Mouse (Mus musculus) heart, embryonic 12.5 days (tissue): ENCODE results near the gene Dgkg. TPM values are rescaled to one million over a fixed set of nuclear protein-coding genes. Genes with fewer than 3 reads are reported as not detected.

Experiments used
- ATAC-seq: fragments of 200-750 bp; cut with Nextera tagmentation; 2 replicates; pipeline ENCODE4 v1.8.0; 2017; ENCODE audit warnings: moderate TSS enrichment, moderate library complexity; ENCODE audit not compliant: insufficient number of reproducible peaks, low FRiP score
- H3K27ac ChIP-seq: fragments of 300-500 bp; sonication (generic); 2 replicates; pipeline ENCODE4 v1.5.1; 2016; ENCODE audit warnings: mild to moderate bottlenecking, moderate library complexity; ENCODE audit not compliant: poor library complexity, severe bottlenecking
- H3K27me3 ChIP-seq: fragments of 300-500 bp; sonication (generic); replicated peaks from 2 replicates; pipeline ENCODE4 v1.6.1; 2016; ENCODE audit warnings: mild to moderate bottlenecking, moderate library complexity
- H3K36me3 ChIP-seq: fragments of 300-500 bp; sonication (generic); 2 replicates; pipeline ENCODE4 v1.6.1; 2016; ENCODE audit warnings: mild to moderate bottlenecking, moderate library complexity
- H3K4me1 ChIP-seq: fragments of 300-500 bp; sonication (generic); replicated peaks from 2 replicates; pipeline ENCODE4 v1.6.1; 2016; ENCODE audit warnings: mild to moderate bottlenecking
- H3K4me2 ChIP-seq: fragments of 300-500 bp; sonication (generic); 2 replicates; pipeline ENCODE4 v1.6.1; 2016; ENCODE audit warnings: mild to moderate bottlenecking, moderate library complexity
- H3K4me3 ChIP-seq: fragments of 300-500 bp; sonication (generic); 2 replicates; pipeline ENCODE4 v1.5.1; 2016; ENCODE audit warnings: mild to moderate bottlenecking
- H3K9ac ChIP-seq: fragments of 300-500 bp; sonication (generic); 2 replicates; pipeline ENCODE4 v1.6.1; 2016; ENCODE audit warnings: mild to moderate bottlenecking, moderate library complexity
- H3K9me3 ChIP-seq: fragments of 300-500 bp; sonication (generic); replicated peaks from 2 replicates; pipeline ENCODE4 v1.6.1; 2016; ENCODE audit warnings: mild to moderate bottlenecking, moderate library complexity
- WGBS: fragments of 180-500 bp; shearing (Covaris S2); methylation state at CpG from one replicate; pipeline ENCODE4 v1.1.7; 2016; 5-methylcytosine and 5-hydroxymethylcytosine counted together
- polyA plus RNA-seq: library from polyadenylated mRNA; unstranded; fragments of >200 nt; fragmentation: Nextera tagmentation; extraction: Ambion mirVana; gene quantifications from 2 replicates; pipeline ENCODE4 v1.2.1, GENCODE M21; 2016

The Dgkg gene
- polyA plus RNA-seq, 1 experiment from 2014 or later, result 0.47 TPM

- no peaks in the 10 kb centered on the region; the same call in 1 of the 2 replicates for H3K27me3 ChIP-seq
- H3K9me3 ChIP-seq, result no peaks in the 10 kb centered on the region
- no peaks in the 10 kb centered on the region for H3K36me3 ChIP-seq
- WGBS, result 71% methylated on average over 8 of the region's 8 CpGs
- H3K9ac ChIP-seq, result no peak overlapping the region
- H3K4me3 ChIP-seq, result no peak overlapping the region
- no peak overlapping the region for H3K27ac ChIP-seq
- H3K4me2 ChIP-seq, result no peak overlapping the region
- ATAC-seq, result no peak
- H3K4me1 ChIP-seq, result 0 out of 2 replicates have a peak, but pooled peaks cover 3% of the 10 kb centered on the region
These were observed 13.6 kb downstream of the Dgkg start for GRCm38 (mm10) chr16:22643460-22643859.

DNA sequence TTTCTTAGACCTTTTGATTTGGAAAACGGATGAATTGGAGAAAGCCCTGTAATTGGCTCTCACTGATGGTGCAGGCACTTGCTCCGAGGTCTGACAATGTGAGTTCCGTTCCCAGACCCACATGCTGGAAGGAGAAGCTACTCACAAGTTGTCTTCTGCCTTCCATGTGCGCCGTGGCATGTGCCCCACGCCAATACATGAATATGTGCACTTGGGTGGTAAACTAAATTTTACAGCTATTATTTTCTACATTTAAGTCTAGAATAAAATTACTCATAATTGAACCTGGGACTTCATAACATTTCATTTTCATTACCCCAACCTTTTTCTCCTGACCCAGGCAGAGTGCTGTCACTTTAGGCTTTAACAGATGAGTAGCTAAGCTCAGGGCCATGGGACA lies 14.1 kb downstream of the Dgkg start:
- H3K4me3 ChIP-seq, result no peak overlapping the region
- H3K36me3 ChIP-seq, result no peaks in the 10 kb centered on the region
- H3K4me1 ChIP-seq, result 0 out of 2 replicates have a peak, but pooled peaks cover 3% of the 10 kb centered on the region
- H3K9ac ChIP-seq, result no peak overlapping the region
- no peaks in the 10 kb centered on the region for H3K9me3 ChIP-seq
- WGBS, result 76% methylated on average over 6 of the region's 6 CpGs
- no peak overlapping the region for H3K4me2 ChIP-seq
- H3K27me3 ChIP-seq, result no peaks in the 10 kb centered on the region; the same call in 1 of the 2 replicates
- ATAC-seq, result no peak
- no peak overlapping the region for H3K27ac ChIP-seq

GRCm38 (mm10) chr16:22642054-22642453 lies 15.0 kb downstream of the Dgkg start:
- WGBS, result 75% methylated on average over 4 of the region's 4 CpGs
- Histone ChIP-seq H3K9me3 (no peaks in the 10 kb centered on the region), H3K4me2 (no peak overlapping the region), H3K9ac (no peak overlapping the region), H3K4me1 (0 out of 2 replicates have a peak, but pooled peaks cover 3% of the 10 kb centered on the region), H3K27ac (no peak overlapping the region), H3K4me3 (no peak overlapping the region), H3K36me3 (no peaks in the 10 kb centered on the region), H3K27me3 (no peaks in the 10 kb centered on the region; the same call in 1 of the 2 replicates)
- ATAC-seq, result no peak

DNA sequence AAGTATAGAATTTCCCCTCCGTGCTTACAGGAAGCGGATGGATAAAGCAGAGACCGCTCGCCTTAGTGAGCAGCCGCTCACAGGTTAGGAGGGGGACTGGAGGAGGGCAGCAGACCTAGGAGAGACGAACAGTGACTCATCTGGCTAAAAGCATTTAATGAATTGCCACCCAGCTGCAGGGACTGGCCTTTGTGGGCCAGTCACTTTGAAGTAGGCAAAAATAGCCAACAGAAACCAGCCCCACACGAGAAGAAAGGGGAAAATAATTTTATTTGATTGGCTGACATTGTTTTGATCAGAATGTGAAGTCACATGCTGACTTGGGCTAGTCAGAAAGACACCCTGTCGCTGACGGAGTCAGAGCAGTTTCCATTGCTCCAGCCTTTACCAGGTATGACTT lies 15.4 kb downstream of the Dgkg start:
- Histone ChIP-seq H3K9ac (no peak overlapping the region), H3K27me3 (no peaks in the 10 kb centered on the region; the same call in 1 of the 2 replicates)
- 29% methylated on average over 9 of the region's 9 CpGs for WGBS

GRCm38 (mm10) chr16:22637311-22637710 lies 19.7 kb downstream of the Dgkg start:
- WGBS, result 58% methylated on average over 3 of the region's 3 CpGs
- Histone ChIP-seq H3K27ac (no peak overlapping the region), H3K36me3 (no peaks in the 10 kb centered on the region), H3K27me3 (peaks cover 6% of the 10 kb centered on the region; the same call in 1 of the 2 replicates), H3K9ac (no peak overlapping the region), H3K4me3 (no peak overlapping the region), H3K4me2 (no peak overlapping the region), H3K9me3 (no peaks in the 10 kb centered on the region), H3K4me1 (0 out of 2 replicates have a peak, but pooled peaks cover 3% of the 10 kb centered on the region)
- ATAC-seq, result no peak

More for the DNA sequence above, 15.4 kb downstream of the Dgkg start:
- Histone ChIP-seq H3K27ac (no peak overlapping the region), H3K4me2 (no peak overlapping the region), H3K4me1 (0 out of 2 replicates have a peak, but pooled peaks cover 3% of the 10 kb centered on the region), H3K36me3 (no peaks in the 10 kb centered on the region), H3K4me3 (no peak overlapping the region), H3K9me3 (no peaks in the 10 kb centered on the region)
- no peak for ATAC-seq

- Histone ChIP-seq H3K36me3 (no peaks in the 10 kb centered on the region), H3K4me1 (no peaks in the 10 kb centered on the region), H3K9ac (no peak overlapping the region), H3K4me3 (no peak overlapping the region), H3K27ac (no peak overlapping the region), H3K27me3 (0 out of 2 replicates have a peak, but pooled peaks cover 6% of the 10 kb centered on the region), H3K4me2 (no peak overlapping the region), H3K9me3 (no peaks in the 10 kb centered on the region)
- ATAC-seq, result no peak
- WGBS, result 55% methylated on average over 8 of the region's 8 CpGs
These were observed 21.3 kb downstream of the Dgkg start for GRCm38 (mm10) chr16:22635706-22636105.

GRCm38 (mm10) chr16:22633063-22633462 lies 24.0 kb downstream of the Dgkg start:
- H3K4me1 ChIP-seq, result no peaks in the 10 kb centered on the region
- H3K9ac ChIP-seq, result no peak overlapping the region
- no peak overlapping the region for H3K4me2 ChIP-seq
- no peaks in the 10 kb centered on the region for H3K9me3 ChIP-seq
- WGBS, result 70% methylated on average over 4 of the region's 4 CpGs
- no peak overlapping the region for H3K27ac ChIP-seq
- ATAC-seq, result no peak
- H3K27me3 ChIP-seq, result 0 out of 2 replicates have a peak, but pooled peaks cover 6% of the 10 kb centered on the region
- no peak overlapping the region for H3K4me3 ChIP-seq
- H3K36me3 ChIP-seq, result no peaks in the 10 kb centered on the region

GRCm38 (mm10) chr16:22630351-22630750 lies 26.7 kb downstream of the Dgkg start:
- WGBS, result 80% methylated on average over 4 of the region's 4 CpGs
- 0 out of 2 replicates have a peak, but pooled peaks cover 6% of the 10 kb centered on the region for H3K27me3 ChIP-seq
- ATAC-seq, result no peak
- H3K4me1 ChIP-seq, result no peaks in the 10 kb centered on the region
- no peak overlapping the region for H3K4me2 ChIP-seq
- no peaks in the 10 kb centered on the region for H3K36me3 ChIP-seq
- H3K4me3 ChIP-seq, result no peak overlapping the region
- no peak overlapping the region for H3K9ac ChIP-seq
- no peaks in the 10 kb centered on the region for H3K9me3 ChIP-seq
- no peak overlapping the region for H3K27ac ChIP-seq

DNA sequence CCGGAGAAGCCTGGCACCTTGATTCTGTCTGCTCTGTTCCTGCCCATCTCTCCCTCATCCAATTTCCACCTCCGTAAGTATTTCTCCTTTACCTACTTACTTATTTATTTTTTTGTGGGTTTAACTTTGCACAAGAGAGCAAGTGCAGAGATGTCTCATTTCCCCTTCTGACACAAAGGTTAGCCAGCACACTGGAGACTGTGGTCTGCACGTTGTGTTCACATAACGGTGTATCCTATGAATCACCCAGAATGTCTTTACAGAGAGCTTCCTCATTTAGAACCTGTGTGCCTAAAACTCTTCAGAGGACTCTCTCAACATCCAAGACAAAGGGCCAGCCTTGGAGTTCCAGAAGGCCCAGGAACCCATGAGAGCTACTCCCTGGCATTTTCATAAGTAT lies 27.1 kb downstream of the Dgkg start:
- WGBS, result 81% methylated on average over 4 of the region's 4 CpGs
- no peak overlapping the region for H3K4me2 ChIP-seq
- H3K36me3 ChIP-seq, result no peaks in the 10 kb centered on the region
- H3K27me3 ChIP-seq, result 0 out of 2 replicates have a peak, but pooled peaks cover 6% of the 10 kb centered on the region
- no peak overlapping the region for H3K27ac ChIP-seq
- H3K9ac ChIP-seq, result no peak overlapping the region
- H3K4me1 ChIP-seq, result no peaks in the 10 kb centered on the region
- no peak overlapping the region for H3K4me3 ChIP-seq
- ATAC-seq, result no peak
- H3K9me3 ChIP-seq, result no peaks in the 10 kb centered on the region

DNA sequence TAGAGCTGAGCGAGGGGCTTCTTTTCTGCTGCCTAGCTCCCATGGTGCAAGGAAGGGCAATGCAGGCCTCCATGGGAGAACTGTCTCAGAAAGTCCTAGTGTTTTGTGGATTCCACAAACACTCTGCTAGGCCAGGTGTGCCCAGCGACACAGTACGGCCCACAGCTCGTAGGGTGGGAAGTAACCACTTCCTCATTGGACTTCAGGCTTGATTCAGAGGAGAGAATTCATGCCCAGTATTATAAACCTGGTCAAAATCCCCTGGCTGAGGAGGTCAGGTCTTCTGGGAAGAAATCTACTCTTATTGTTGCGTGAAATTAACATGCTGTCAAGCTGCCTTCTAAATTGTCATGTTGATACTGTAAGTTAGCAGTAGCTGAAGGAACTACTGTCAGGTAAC lies 31.0 kb downstream of the Dgkg start:
- Histone ChIP-seq H3K4me1 (no peaks in the 10 kb centered on the region), H3K4me3 (no peak overlapping the region), H3K27ac (no peak overlapping the region), H3K36me3 (no peaks in the 10 kb centered on the region), H3K9ac (no peak overlapping the region), H3K4me2 (no peak overlapping the region), H3K9me3 (no peaks in the 10 kb centered on the region), H3K27me3 (0 out of 2 replicates have a peak, but pooled peaks cover 3% of the 10 kb centered on the region)
- ATAC-seq, result no peak
- 87% methylated on average over 5 of the region's 5 CpGs for WGBS

DNA sequence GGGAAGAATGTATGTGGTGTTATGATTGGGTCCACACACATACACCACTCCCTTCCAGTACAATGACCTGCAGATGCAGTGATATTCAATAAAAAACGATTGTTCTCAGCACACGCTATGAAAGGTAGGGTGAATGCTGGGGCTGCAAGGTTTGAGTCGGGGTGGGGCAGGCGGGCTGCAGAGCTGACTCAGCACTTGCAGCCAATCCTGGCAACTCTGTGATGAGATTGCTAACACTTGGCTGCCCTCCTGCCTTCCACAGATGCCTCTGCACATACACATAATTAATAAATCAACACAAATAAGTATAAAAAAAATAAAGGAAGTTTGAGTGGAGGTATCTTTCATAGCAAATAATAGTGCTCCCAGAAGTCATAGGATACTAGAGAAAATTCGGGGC lies 31.6 kb downstream of the Dgkg start:
- WGBS, result 73% methylated on average over 5 of the region's 5 CpGs
- no peak overlapping the region for H3K27ac ChIP-seq
- no peaks in the 10 kb centered on the region for H3K36me3 ChIP-seq
- H3K9me3 ChIP-seq, result no peaks in the 10 kb centered on the region
- no peak for ATAC-seq
- H3K4me1 ChIP-seq, result no peaks in the 10 kb centered on the region
- no peak overlapping the region for H3K4me3 ChIP-seq
- H3K9ac ChIP-seq, result no peak overlapping the region
- 0 out of 2 replicates have a peak, but pooled peaks cover 3% of the 10 kb centered on the region for H3K27me3 ChIP-seq
- no peak overlapping the region for H3K4me2 ChIP-seq

DNA sequence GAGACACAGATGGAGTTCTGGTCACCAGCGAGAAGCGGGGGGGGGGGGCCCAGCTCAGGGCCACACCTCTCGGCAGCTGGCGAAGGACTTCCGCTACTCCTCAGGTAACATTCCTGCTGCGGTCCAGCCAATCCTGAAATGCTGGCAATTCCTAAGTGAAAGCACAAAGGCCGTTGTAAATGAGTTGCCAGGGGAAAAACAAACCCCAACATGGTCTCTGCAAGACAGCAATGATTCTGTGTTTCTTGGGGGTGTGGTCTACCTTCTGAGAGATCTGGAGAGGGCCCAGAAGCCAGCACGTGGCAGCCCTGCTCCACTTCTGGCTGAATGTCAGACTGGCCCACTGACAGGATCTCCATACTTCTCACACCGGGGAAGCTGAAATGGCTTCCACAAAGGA lies 34.7 kb downstream of the Dgkg start:
- H3K9me3 ChIP-seq, result no peaks in the 10 kb centered on the region
- no peak overlapping the region for H3K9ac ChIP-seq
- no peak overlapping the region for H3K4me2 ChIP-seq
- H3K36me3 ChIP-seq, result no peaks in the 10 kb centered on the region
- H3K4me3 ChIP-seq, result no peak overlapping the region
- H3K27me3 ChIP-seq, result 0 out of 2 replicates have a peak, but pooled peaks cover 3% of the 10 kb centered on the region
- no peak overlapping the region for H3K27ac ChIP-seq
- WGBS, result 30% methylated on average over 9 of the region's 9 CpGs
- no peaks in the 10 kb centered on the region for H3K4me1 ChIP-seq
- ATAC-seq, result no peak
